Mouse (Mus musculus) ES-E14 (cell line): ENCODE data around the gene Rasgrf2. TPM values are rescaled to one million over a fixed set of nuclear protein-coding genes. Genes with fewer than 3 reads are reported as not detected.

Experiments used
- DNase-seq: peaks from one replicate; pipeline ENCODE4 v3.0.0-alpha.2; 2013; ENCODE audit warnings: low read depth, low spot score
- H3K27ac ChIP-seq: 2 replicates; pipeline ENCODE4 v1.5.1; 2012; ENCODE audit warnings: low read depth, mild to moderate bottlenecking, low read length, moderate library complexity, mixed read lengths; ENCODE audit not compliant: poor library complexity, insufficient read depth, severe bottlenecking
- H3K36me3 ChIP-seq: 2 replicates; pipeline ENCODE4 v1.6.1; 2012; ENCODE audit warnings: mild to moderate bottlenecking, low read length, moderate library complexity, mixed read lengths; ENCODE audit not compliant: control insufficient read depth, poor library complexity, insufficient read depth, severe bottlenecking
- H3K4me1 ChIP-seq, 2 experiments: fragments of 150-350 bp in 1 of 2; sonication (generic) in 1 of 2; 2 replicates each; pipeline ENCODE4 v1.6.1; 2012; ENCODE audit warnings: low read length in 2 of 2, mild to moderate bottlenecking in 1 of 2, mixed read lengths in 1 of 2; ENCODE audit not compliant: control insufficient read depth in 2 of 2, insufficient read depth in 2 of 2, poor library complexity in 1 of 2
- H3K4me3 ChIP-seq, 2 experiments: fragments of 150-350 bp in 1 of 2; sonication (generic) in 1 of 2; 2 replicates each; pipeline ENCODE4 v1.5.1; 2012; ENCODE audit warnings: low read length in 2 of 2, low read depth in 1 of 2, mild to moderate bottlenecking in 1 of 2, mixed read lengths in 1 of 2; ENCODE audit not compliant: insufficient read depth in 1 of 2, poor library complexity in 1 of 2, severe bottlenecking in 1 of 2
- H3K9ac ChIP-seq: 2 replicates; pipeline ENCODE4 v1.6.1; 2012; ENCODE audit warnings: low read depth, mild to moderate bottlenecking, low read length, mixed read lengths; ENCODE audit not compliant: poor library complexity, insufficient read depth, severe bottlenecking
- H3K9me3 ChIP-seq: fragments of 150-350 bp; sonication (generic); 2 replicates; pipeline ENCODE4 v1.6.1; 2012; ENCODE audit warnings: low read depth, mild to moderate bottlenecking, low read length; ENCODE audit not compliant: control insufficient read depth, insufficient read depth
- CHD2 ChIP-seq: IDR thresholded peaks from 2 replicates; pipeline ENCODE4 v1.6.1; 2014; ENCODE audit warnings: mild to moderate bottlenecking, low read depth, low read length, inconsistent platforms
- HCFC1 ChIP-seq: IDR thresholded peaks from 2 replicates; pipeline ENCODE4 v1.6.1; 2012; ENCODE audit warnings: low read length, inconsistent platforms, borderline replicate concordance; ENCODE audit not compliant: insufficient read depth
- MAFK ChIP-seq: IDR thresholded peaks from 2 replicates; pipeline ENCODE4 v1.6.1; 2014; ENCODE audit warnings: mild to moderate bottlenecking, low read depth, low read length, inconsistent platforms; ENCODE audit not compliant: insufficient read depth
- ZC3H11A ChIP-seq: IDR thresholded peaks from 2 replicates; pipeline ENCODE4 v1.6.1; 2012; ENCODE audit warnings: low read depth, mild to moderate bottlenecking, inconsistent platforms, low read length, borderline replicate concordance
- ZNF384 ChIP-seq: IDR thresholded peaks from 2 replicates; pipeline ENCODE4 v1.6.1; 2012; ENCODE audit warnings: low read depth, low read length, inconsistent platforms
- in situ Hi-C, 2 experiments: fragments of 600-800 bp; cut with MboI; formaldehyde crosslinking; loops; one replicate each; pipeline ENCODE4 v1.15.1; 2025; ENCODE audit warnings: low sequenced_read_pairs in 2 of 2, inconsistent platforms in 1 of 2; ENCODE audit not compliant: unreplicated experiment in 2 of 2
- total RNA-seq: library from RNA; depleted of rRNA; stranded (reverse); fragments of 300-350 nt; gene quantifications from 2 replicates; pipeline ENCODE4 v1.2.3, GENCODE M21; 2012

Gene Rasgrf2
- total RNA-seq, 1 experiment: 0.40 TPM

DNA sequence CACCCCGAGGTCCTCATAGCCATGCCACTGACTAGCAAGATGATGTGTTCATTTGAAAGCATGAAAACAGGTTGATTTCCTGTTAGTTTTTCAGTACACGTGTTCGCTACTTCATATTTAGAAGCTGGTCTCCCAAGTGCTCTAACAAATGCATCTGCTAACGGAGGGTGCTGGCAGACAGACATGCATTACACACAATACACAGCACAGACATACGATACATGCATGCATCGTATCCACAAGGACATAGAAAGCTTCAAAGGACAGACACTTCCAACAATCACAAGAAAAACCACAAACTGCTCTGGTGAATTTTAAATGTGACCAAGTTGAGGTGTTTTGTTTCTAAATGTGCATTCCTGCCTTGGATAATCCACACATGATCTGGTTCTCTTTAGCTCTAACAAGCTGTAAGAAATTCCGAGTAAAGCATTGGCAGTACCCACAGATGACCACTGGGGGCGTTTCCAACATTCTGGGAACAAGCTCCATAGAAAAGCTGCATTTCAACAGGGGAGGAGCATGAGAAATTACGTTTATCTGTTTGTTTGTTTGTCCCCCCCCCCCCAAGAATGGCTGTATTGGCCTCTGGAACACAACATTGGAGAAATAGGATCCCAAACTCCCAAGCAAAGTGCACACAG lies 249.5 kb downstream of the Rasgrf2 start:
- Histone ChIP-seq H3K4me1 (peaks cover 0 to 4% of the 10 kb centered on the region in 2 experiments; a peak in 1 of 4 replicates), H3K36me3 (no peaks in the 10 kb centered on the region), H3K4me3 (no peak overlapping the region), H3K9me3 (no peaks in the 10 kb centered on the region), H3K27ac (no peak overlapping the region), H3K9ac (no peak overlapping the region)
- DNase-seq: peak; percentile 45
- TF ChIP-seq ZC3H11A (0 out of 2 replicates have a peak, but pooled peaks have one; percentile 12), ZNF384 (no peak)
- in situ Hi-C loops: no loop called here

GRCm38 (mm10) chr13:91880256-91880655 lies 251.2 kb downstream of the Rasgrf2 start:
- DNase-seq: no peak
- H3K36me3 ChIP-seq: no peaks in the 10 kb centered on the region
- in situ Hi-C loops: no loop called here
- no peak overlapping the region for H3K4me3 ChIP-seq
- H3K9me3 ChIP-seq: no peaks in the 10 kb centered on the region
- TF ChIP-seq HCFC1 (no peak), ZNF384 (no peak), ZC3H11A (no peak), CHD2 (no peak), MAFK (no peak)
- H3K9ac ChIP-seq: no peak overlapping the region
- H3K4me1 ChIP-seq: peaks cover 0 to 4% of the 10 kb centered on the region in 2 experiments; a peak in 1 of 4 replicates
- H3K27ac ChIP-seq: no peak overlapping the region

GRCm38 (mm10) chr13:91877996-91878395 lies 253.5 kb downstream of the Rasgrf2 start:
- H3K4me3 ChIP-seq: no peak overlapping the region
- no peak overlapping the region for H3K9ac ChIP-seq
- in situ Hi-C loops: no loop called here
- no peak for DNase-seq
- peaks cover 0 to 3% of the 10 kb centered on the region in 2 experiments; a peak in 1 of 4 replicates for H3K4me1 ChIP-seq
- H3K36me3 ChIP-seq: no peaks in the 10 kb centered on the region
- H3K27ac ChIP-seq: no peak overlapping the region
- TF ChIP-seq ZC3H11A: no peak
- TF ChIP-seq CHD2: no peak
- TF ChIP-seq HCFC1: no peak
- no peak for TF ChIP-seq ZNF384
- no peak for TF ChIP-seq MAFK
- no peaks in the 10 kb centered on the region for H3K9me3 ChIP-seq

DNA sequence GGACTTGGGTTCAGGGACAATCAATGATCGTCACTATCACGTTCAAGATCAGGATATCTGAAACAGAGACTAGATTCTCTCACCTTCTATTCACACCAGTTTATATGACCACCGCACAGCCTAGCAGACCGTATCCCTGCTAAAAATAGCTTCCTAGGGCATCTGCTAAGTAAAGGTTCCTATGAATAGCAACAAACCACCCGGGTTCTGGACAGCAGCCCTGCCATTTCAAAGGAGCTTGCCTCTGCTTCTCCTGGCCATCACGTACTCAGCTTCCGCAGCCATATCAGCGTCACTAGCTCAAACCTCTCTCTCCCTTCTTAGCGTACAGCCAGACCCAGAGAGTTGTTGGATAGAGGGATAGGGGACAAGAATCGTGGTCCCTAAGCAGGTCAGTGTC lies 254.1 kb downstream of the Rasgrf2 start:
- H3K27ac ChIP-seq: no peak overlapping the region
- TF ChIP-seq CHD2: no peak
- in situ Hi-C loops: no loop called here

GRCm38 (mm10) chr13:91876741-91877349 lies 254.6 kb downstream of the Rasgrf2 start, which contains the start of gene Ckmt2:
Gene Ckmt2, minus strand, starts transcription at chr13:91876885.
- H3K4me1 ChIP-seq: no peaks in the 10 kb centered on the region
- no peak within 1 kb of the TSS for H3K27ac ChIP-seq
- in situ Hi-C loops: no loop called here
- no peak for TF ChIP-seq ZNF384
- no peak for TF ChIP-seq CHD2
- TF ChIP-seq ZC3H11A: no peak
- no peak for TF ChIP-seq HCFC1
- TF ChIP-seq MAFK: no peak
- no peaks in the 10 kb centered on the region for H3K9me3 ChIP-seq
- no peak within 1 kb of the TSS for H3K9ac ChIP-seq
- no peak for DNase-seq
- no peaks in the 10 kb centered on the region for H3K36me3 ChIP-seq
- no peak within 1 kb of the TSS for H3K4me3 ChIP-seq

More for the DNA sequence above, 254.1 kb downstream of the Rasgrf2 start:
- DNase-seq: no peak
- Histone ChIP-seq H3K9ac (no peak overlapping the region), H3K36me3 (no peaks in the 10 kb centered on the region), H3K4me3 (no peak overlapping the region), H3K4me1 (0 out of 4 replicates have a peak, but pooled peaks cover 0 to 1% of the 10 kb centered on the region in 2 experiments), H3K9me3 (no peaks in the 10 kb centered on the region)
